Mouse (Mus musculus): ENCODE results near the gene Sulf2. TPM values are rescaled to one million over a fixed set of nuclear protein-coding genes. Genes with fewer than 3 reads are reported as not detected.

Sulf2 gene
- polyA plus RNA-seq, 1 experiment from 2014 or later = 156 TPM

DNA sequence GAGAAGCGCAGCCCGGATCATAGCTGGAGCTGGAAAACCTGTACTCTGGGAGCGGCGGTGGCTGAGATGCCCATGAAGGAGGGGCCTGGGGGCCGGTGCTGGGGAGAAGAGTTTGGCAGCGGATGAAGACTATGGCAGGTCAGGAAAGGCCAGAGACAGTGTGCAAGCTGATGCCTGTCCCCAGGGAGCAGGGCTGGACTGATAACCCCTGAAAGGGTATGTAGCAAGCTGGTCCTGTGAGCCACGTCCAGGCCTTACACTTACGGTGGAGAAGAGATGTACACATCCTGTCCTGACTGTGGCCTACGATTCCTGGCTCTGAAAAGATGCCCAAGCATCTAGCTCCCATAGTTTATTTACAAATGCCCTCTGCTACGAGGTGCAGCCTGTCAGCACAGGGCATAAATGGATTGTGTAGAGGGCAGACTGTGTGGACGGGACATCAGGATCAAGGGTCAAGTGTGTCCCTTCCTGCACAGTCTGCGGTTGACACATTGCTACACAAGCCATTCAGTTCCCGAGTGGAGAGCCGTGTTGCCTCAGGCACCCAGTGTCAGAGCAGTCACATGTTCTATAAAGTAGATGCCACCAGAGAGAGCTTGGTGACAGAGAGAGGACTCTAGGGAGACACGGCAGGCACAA lies 57.0 kb downstream of the Sulf2 start:
- no peaks in the 10 kb centered on the region for H3K27me3 ChIP-seq (ENCODE audit: control insufficient read depth, insufficient read depth, low read length)
- H3K4me1 ChIP-seq (ENCODE audit: control insufficient read depth, insufficient read depth, low read length) = peaks cover 2% of the 10 kb centered on the region; the same call in 1 of the 2 replicates
- H3K27ac ChIP-seq (ENCODE audit: low read depth, low read length) = no peak overlapping the region
- DNase-seq (ENCODE audit: low spot score) = no peak
- no peak overlapping the region for H3K4me2 ChIP-seq (ENCODE audit: low read depth)
- H3K4me3 ChIP-seq (ENCODE audit: low read depth, low read length) = no peak overlapping the region
- H3K9ac ChIP-seq (ENCODE audit: low read length) = no peak overlapping the region
- no peaks in the 10 kb centered on the region for H3K9me3 ChIP-seq (ENCODE audit: control insufficient read depth, low read length)
- ATAC-seq (ENCODE audit: insufficient read depth, low FRiP score, low TSS enrichment) = no peak
- H3K36me3 ChIP-seq (ENCODE audit: control insufficient read depth, insufficient read depth, low read length) = peaks cover 19% of the 10 kb centered on the region
- 86% methylated on average over 15 of the region's 15 CpGs for WGBS

- Histone ChIP-seq H3K4me3 (ENCODE audit: low read depth, low read length) (no peak overlapping the region), H3K9me3 (ENCODE audit: control insufficient read depth, low read length) (no peaks in the 10 kb centered on the region), H3K27ac (ENCODE audit: low read depth, low read length) (no peak overlapping the region), H3K36me3 (ENCODE audit: control insufficient read depth, insufficient read depth, low read length) (peaks cover 26% of the 10 kb centered on the region), H3K4me1 (ENCODE audit: control insufficient read depth, insufficient read depth, low read length) (peaks cover 2% of the 10 kb centered on the region; the same call in 1 of the 2 replicates), H3K4me2 (ENCODE audit: low read depth) (no peak overlapping the region), H3K27me3 (ENCODE audit: control insufficient read depth, insufficient read depth, low read length) (no peaks in the 10 kb centered on the region), H3K9ac (ENCODE audit: low read length) (no peak overlapping the region)
- no peak for ATAC-seq (ENCODE audit: insufficient read depth, low FRiP score, low TSS enrichment)
- WGBS = 85% methylated on average over 18 of the region's 18 CpGs
- DNase-seq (ENCODE audit: low spot score) = no peak
These were observed 57.8 kb downstream of the Sulf2 start for GRCm38 (mm10) chr2:166097443-166098291.

GRCm38 (mm10) chr2:166096834-166097233 lies 58.6 kb downstream of the Sulf2 start:
- H3K9me3 ChIP-seq (ENCODE audit: control insufficient read depth, low read length) = no peaks in the 10 kb centered on the region
- peaks cover 31% of the 10 kb centered on the region for H3K36me3 ChIP-seq (ENCODE audit: control insufficient read depth, insufficient read depth, low read length)
- H3K9ac ChIP-seq (ENCODE audit: low read length) = no peak overlapping the region
- WGBS = 95% methylated on average over 1 of the region's 1 CpGs
- H3K4me2 ChIP-seq (ENCODE audit: low read depth) = no peak overlapping the region
- no peak overlapping the region for H3K4me3 ChIP-seq (ENCODE audit: low read depth, low read length)
- DNase-seq (ENCODE audit: low spot score) = no peak
- H3K27ac ChIP-seq (ENCODE audit: low read depth, low read length) = no peak overlapping the region
- peaks cover 2% of the 10 kb centered on the region; the same call in 1 of the 2 replicates for H3K4me1 ChIP-seq (ENCODE audit: control insufficient read depth, insufficient read depth, low read length)
- no peak for ATAC-seq (ENCODE audit: insufficient read depth, low FRiP score, low TSS enrichment)
- no peaks in the 10 kb centered on the region for H3K27me3 ChIP-seq (ENCODE audit: control insufficient read depth, insufficient read depth, low read length)

DNA sequence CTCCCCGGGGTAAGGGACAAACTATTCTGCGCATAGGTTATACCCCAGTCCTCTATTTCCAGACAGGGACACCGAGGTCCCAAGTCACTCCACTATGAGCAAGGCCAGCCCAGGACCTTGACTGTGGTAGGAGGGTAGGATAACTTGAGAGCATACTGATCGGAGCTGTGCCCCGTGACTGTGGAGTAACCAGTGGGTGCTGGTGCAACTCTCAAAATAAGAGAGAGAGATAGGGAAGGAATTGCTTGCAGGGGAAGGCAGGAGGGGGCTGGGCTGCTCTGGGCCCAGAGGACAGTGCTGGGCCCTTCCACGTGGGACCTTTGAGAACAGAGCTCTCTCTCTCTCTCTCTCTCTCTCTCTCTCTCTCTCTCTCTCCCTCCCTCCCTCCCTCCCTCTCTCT lies 59.2 kb downstream of the Sulf2 start:
- WGBS = 96% methylated on average over 6 of the region's 6 CpGs
- H3K27me3 ChIP-seq (ENCODE audit: control insufficient read depth, insufficient read depth, low read length) = no peaks in the 10 kb centered on the region

GRCm38 (mm10) chr2:166092412-166092811 lies 63.1 kb downstream of the Sulf2 start:
- WGBS = 92% methylated on average over 6 of the region's 6 CpGs

More for the DNA sequence above, 59.2 kb downstream of the Sulf2 start:
- DNase-seq (ENCODE audit: low spot score) (no peak), ATAC-seq (ENCODE audit: insufficient read depth, low FRiP score, low TSS enrichment) (no peak)
- H3K4me1 ChIP-seq (ENCODE audit: control insufficient read depth, insufficient read depth, low read length) = peaks cover 2% of the 10 kb centered on the region; the same call in 1 of the 2 replicates
- H3K4me2 ChIP-seq (ENCODE audit: low read depth) = no peak overlapping the region
- H3K27ac ChIP-seq (ENCODE audit: low read depth, low read length) = no peak overlapping the region
- H3K4me3 ChIP-seq (ENCODE audit: low read depth, low read length) = no peak overlapping the region
- no peak overlapping the region for H3K9ac ChIP-seq (ENCODE audit: low read length)
- no peaks in the 10 kb centered on the region for H3K9me3 ChIP-seq (ENCODE audit: control insufficient read depth, low read length)
- peaks cover 33% of the 10 kb centered on the region for H3K36me3 ChIP-seq (ENCODE audit: control insufficient read depth, insufficient read depth, low read length)

GRCm38 (mm10) chr2:166091599-166091998 lies 63.9 kb downstream of the Sulf2 start:
- Histone ChIP-seq H3K4me1 (ENCODE audit: control insufficient read depth, insufficient read depth, low read length) (no peaks in the 10 kb centered on the region; the same call in 1 of the 2 replicates), H3K27ac (ENCODE audit: low read depth, low read length) (no peak overlapping the region), H3K9ac (ENCODE audit: low read length) (no peak overlapping the region), H3K36me3 (ENCODE audit: control insufficient read depth, insufficient read depth, low read length) (peaks cover 30% of the 10 kb centered on the region), H3K4me3 (ENCODE audit: low read depth, low read length) (no peak overlapping the region), H3K27me3 (ENCODE audit: control insufficient read depth, insufficient read depth, low read length) (no peaks in the 10 kb centered on the region), H3K4me2 (ENCODE audit: low read depth) (no peak overlapping the region), H3K9me3 (ENCODE audit: control insufficient read depth, low read length) (no peaks in the 10 kb centered on the region)
- no peak for ATAC-seq (ENCODE audit: insufficient read depth, low FRiP score, low TSS enrichment)
- no peak for DNase-seq (ENCODE audit: low spot score)

More at GRCm38 (mm10) chr2:166092412-166092811, 63.1 kb downstream of the Sulf2 start:
- Histone ChIP-seq H3K4me2 (ENCODE audit: low read depth) (no peak overlapping the region), H3K4me1 (ENCODE audit: control insufficient read depth, insufficient read depth, low read length) (no peaks in the 10 kb centered on the region; the same call in 1 of the 2 replicates), H3K4me3 (ENCODE audit: low read depth, low read length) (no peak overlapping the region), H3K9me3 (ENCODE audit: control insufficient read depth, low read length) (no peaks in the 10 kb centered on the region), H3K9ac (ENCODE audit: low read length) (no peak overlapping the region), H3K27ac (ENCODE audit: low read depth, low read length) (no peak overlapping the region), H3K27me3 (ENCODE audit: control insufficient read depth, insufficient read depth, low read length) (no peaks in the 10 kb centered on the region), H3K36me3 (ENCODE audit: control insufficient read depth, insufficient read depth, low read length) (peaks cover 28% of the 10 kb centered on the region)
- ATAC-seq (ENCODE audit: insufficient read depth, low FRiP score, low TSS enrichment) (no peak), DNase-seq (ENCODE audit: low spot score) (no peak)

- Histone ChIP-seq H3K9me3 (ENCODE audit: control insufficient read depth, low read length) (no peaks in the 10 kb centered on the region), H3K4me3 (ENCODE audit: low read depth, low read length) (no peak overlapping the region), H3K4me1 (ENCODE audit: control insufficient read depth, insufficient read depth, low read length) (no peaks in the 10 kb centered on the region; the same call in 1 of the 2 replicates), H3K27me3 (ENCODE audit: control insufficient read depth, insufficient read depth, low read length) (no peaks in the 10 kb centered on the region), H3K4me2 (ENCODE audit: low read depth) (no peak overlapping the region), H3K36me3 (ENCODE audit: control insufficient read depth, insufficient read depth, low read length) (peaks cover 30% of the 10 kb centered on the region), H3K27ac (ENCODE audit: low read depth, low read length) (no peak overlapping the region), H3K9ac (ENCODE audit: low read length) (no peak overlapping the region)
- 58% methylated on average over 7 of the region's 7 CpGs for WGBS
- DNase-seq (ENCODE audit: low spot score) (no peak), ATAC-seq (ENCODE audit: insufficient read depth, low FRiP score, low TSS enrichment) (no peak)
These were observed 65.3 kb downstream of the Sulf2 start for GRCm38 (mm10) chr2:166090131-166090581.

DNA sequence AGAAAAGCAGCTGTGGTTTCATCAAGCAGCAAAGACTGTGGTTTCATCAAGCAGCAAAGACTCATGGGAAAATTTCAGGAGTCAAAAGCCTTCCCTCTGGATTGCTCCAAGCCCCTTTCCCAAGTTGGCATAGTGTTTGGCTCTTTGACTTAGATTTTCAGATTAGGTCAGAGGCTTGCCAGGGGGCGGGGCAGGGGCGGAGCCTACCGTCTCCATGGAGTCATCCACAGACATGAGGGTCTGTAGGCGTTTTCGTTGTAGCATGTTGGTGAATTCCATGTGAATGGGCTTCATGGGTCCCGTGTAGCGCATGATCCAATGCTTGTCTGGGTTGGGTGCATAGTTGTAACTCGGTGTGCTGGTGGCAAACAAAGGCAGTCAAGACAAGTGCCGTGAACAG lies 66.5 kb downstream of the Sulf2 start:
- Histone ChIP-seq H3K27ac (ENCODE audit: low read depth, low read length) (no peak overlapping the region), H3K4me3 (ENCODE audit: low read depth, low read length) (no peak overlapping the region), H3K36me3 (ENCODE audit: control insufficient read depth, insufficient read depth, low read length) (peaks cover 26% of the 10 kb centered on the region), H3K4me1 (ENCODE audit: control insufficient read depth, insufficient read depth, low read length) (no peaks in the 10 kb centered on the region; the same call in none of the 2 replicates), H3K27me3 (ENCODE audit: control insufficient read depth, insufficient read depth, low read length) (no peaks in the 10 kb centered on the region), H3K9me3 (ENCODE audit: control insufficient read depth, low read length) (no peaks in the 10 kb centered on the region), H3K4me2 (ENCODE audit: low read depth) (no peak overlapping the region), H3K9ac (ENCODE audit: low read length) (no peak overlapping the region)
- DNase-seq (ENCODE audit: low spot score) (no peak), ATAC-seq (ENCODE audit: insufficient read depth, low FRiP score, low TSS enrichment) (no peak)
- WGBS = 88% methylated on average over 9 of the region's 9 CpGs
